Mouse (Mus musculus): ENCODE measurements around the gene Alox5ap. TPM values are rescaled to one million over a fixed set of nuclear protein-coding genes. Genes with fewer than 3 reads are reported as not detected.

Alox5ap gene
- polyA plus RNA-seq, 1 experiment from 2014 or later, result 23.8 TPM

- no peaks in the 10 kb centered on the region for H3K27me3 ChIP-seq
- 56% methylated on average over 5 of the region's 6 CpGs for WGBS
- ATAC-seq (ENCODE audit: insufficient number of reproducible peaks, low FRiP score, low TSS enrichment, low read depth), result peak; percentile 41; the same call in 1 of the 2 replicates
These were observed 312 bp downstream of the Alox5ap start for GRCm38 (mm10) chr5:149264878-149265279.

DNA sequence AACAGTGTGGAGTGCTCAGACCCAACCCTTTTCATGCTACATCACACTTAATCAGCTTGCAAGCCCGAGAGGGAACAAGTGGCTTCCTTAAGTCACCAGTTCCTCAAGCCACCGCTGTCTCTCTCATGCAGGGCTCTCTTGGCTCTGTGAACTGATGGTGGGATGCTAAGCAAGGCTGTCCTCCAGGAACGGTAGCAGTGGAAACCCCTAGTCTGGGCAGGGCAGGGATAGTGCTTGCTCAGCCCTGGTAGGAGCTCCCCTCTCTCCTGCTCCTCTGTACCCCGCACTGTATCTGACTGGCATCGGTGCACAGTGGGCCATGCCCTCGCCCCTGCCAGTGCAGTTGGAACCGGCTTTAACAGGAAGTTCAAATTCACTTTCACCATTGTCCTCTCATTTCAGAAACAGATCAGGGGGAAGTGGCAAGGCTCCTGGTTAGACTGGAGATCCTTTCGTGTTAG is 2.2 kb downstream of the Alox5ap start:
- Histone ChIP-seq H3K4me2 (no peak overlapping the region), H3K9ac (no peak overlapping the region), H3K27me3 (no peaks in the 10 kb centered on the region), H3K27ac (no peak overlapping the region), H3K36me3 (no peaks in the 10 kb centered on the region), H3K4me3 (no peak overlapping the region), H3K9me3 (no peaks in the 10 kb centered on the region), H3K4me1 (no peaks in the 10 kb centered on the region)
- 76% methylated on average over 8 of the region's 8 CpGs for WGBS
- ATAC-seq (ENCODE audit: insufficient number of reproducible peaks, low FRiP score, low TSS enrichment, low read depth), result no peak

More at GRCm38 (mm10) chr5:149264878-149265279, 312 bp downstream of the Alox5ap start:
- no peaks in the 10 kb centered on the region for H3K9me3 ChIP-seq
- no peak overlapping the region for H3K4me3 ChIP-seq
- no peaks in the 10 kb centered on the region for H3K4me1 ChIP-seq
- no peaks in the 10 kb centered on the region for H3K36me3 ChIP-seq
- H3K4me2 ChIP-seq, result no peak overlapping the region
- H3K9ac ChIP-seq, result no peak overlapping the region
- no peak overlapping the region for H3K27ac ChIP-seq

DNA sequence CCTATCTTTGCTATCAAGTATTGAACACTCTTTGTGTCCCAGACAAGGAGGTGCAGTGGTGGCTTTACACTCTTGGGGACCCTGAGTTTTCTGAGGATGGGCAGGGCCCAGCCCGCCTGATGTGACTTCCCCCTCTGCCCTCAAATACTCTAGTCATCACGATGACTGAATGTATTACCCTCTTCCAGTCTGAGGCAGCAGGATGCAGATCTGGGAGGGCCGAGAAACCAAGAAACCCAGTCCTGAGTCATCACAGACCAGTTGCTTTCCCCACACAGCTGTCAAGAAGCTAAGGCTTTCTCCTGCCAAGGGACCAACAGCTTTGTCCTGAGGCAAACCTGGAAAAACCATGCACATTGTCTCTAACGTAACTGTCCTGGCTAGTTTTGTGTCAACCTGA is 2.9 kb downstream of the Alox5ap start:
- no peak overlapping the region for H3K4me2 ChIP-seq
- H3K9ac ChIP-seq, result no peak overlapping the region
- H3K27me3 ChIP-seq, result no peaks in the 10 kb centered on the region
- WGBS, result 75% methylated on average over 4 of the region's 4 CpGs
- H3K4me1 ChIP-seq, result no peaks in the 10 kb centered on the region
- no peak overlapping the region for H3K27ac ChIP-seq
- H3K4me3 ChIP-seq, result no peak overlapping the region
- no peaks in the 10 kb centered on the region for H3K9me3 ChIP-seq
- no peak for ATAC-seq (ENCODE audit: insufficient number of reproducible peaks, low FRiP score, low TSS enrichment, low read depth)
- no peaks in the 10 kb centered on the region for H3K36me3 ChIP-seq

- no peaks in the 10 kb centered on the region for H3K36me3 ChIP-seq
- no peaks in the 10 kb centered on the region for H3K9me3 ChIP-seq
- H3K4me2 ChIP-seq, result no peak overlapping the region
- no peak overlapping the region for H3K4me3 ChIP-seq
- H3K27me3 ChIP-seq, result no peaks in the 10 kb centered on the region
- no peak overlapping the region for H3K27ac ChIP-seq
- H3K4me1 ChIP-seq, result no peaks in the 10 kb centered on the region
- WGBS, result 92% methylated on average over 3 of the region's 3 CpGs
- H3K9ac ChIP-seq, result no peak overlapping the region
- ATAC-seq (ENCODE audit: insufficient number of reproducible peaks, low FRiP score, low TSS enrichment, low read depth), result no peak
These were observed 6.7 kb downstream of the Alox5ap start for GRCm38 (mm10) chr5:149271291-149271690.

- no peaks in the 10 kb centered on the region for H3K36me3 ChIP-seq
- H3K9ac ChIP-seq, result no peak overlapping the region
- no peaks in the 10 kb centered on the region for H3K27me3 ChIP-seq
- no peak overlapping the region for H3K27ac ChIP-seq
- H3K4me1 ChIP-seq, result no peaks in the 10 kb centered on the region
- 62% methylated on average over 4 of the region's 4 CpGs for WGBS
- no peak for ATAC-seq (ENCODE audit: insufficient number of reproducible peaks, low FRiP score, low TSS enrichment, low read depth)
- no peaks in the 10 kb centered on the region for H3K9me3 ChIP-seq
- H3K4me3 ChIP-seq, result no peak overlapping the region
- no peak overlapping the region for H3K4me2 ChIP-seq
These were observed 8.0 kb downstream of the Alox5ap start for GRCm38 (mm10) chr5:149272535-149272934.

- Histone ChIP-seq H3K9ac (no peak overlapping the region), H3K4me1 (peaks cover 3% of the 10 kb centered on the region), H3K4me3 (no peak overlapping the region), H3K27me3 (no peaks in the 10 kb centered on the region), H3K36me3 (no peaks in the 10 kb centered on the region), H3K9me3 (no peaks in the 10 kb centered on the region), H3K27ac (no peak overlapping the region), H3K4me2 (no peak overlapping the region)
- no peak for ATAC-seq (ENCODE audit: insufficient number of reproducible peaks, low FRiP score, low TSS enrichment, low read depth)
- WGBS, result 87% methylated on average over 15 of the region's 15 CpGs
These were observed 10.0 kb downstream of the Alox5ap start for GRCm38 (mm10) chr5:149274390-149275104.

DNA sequence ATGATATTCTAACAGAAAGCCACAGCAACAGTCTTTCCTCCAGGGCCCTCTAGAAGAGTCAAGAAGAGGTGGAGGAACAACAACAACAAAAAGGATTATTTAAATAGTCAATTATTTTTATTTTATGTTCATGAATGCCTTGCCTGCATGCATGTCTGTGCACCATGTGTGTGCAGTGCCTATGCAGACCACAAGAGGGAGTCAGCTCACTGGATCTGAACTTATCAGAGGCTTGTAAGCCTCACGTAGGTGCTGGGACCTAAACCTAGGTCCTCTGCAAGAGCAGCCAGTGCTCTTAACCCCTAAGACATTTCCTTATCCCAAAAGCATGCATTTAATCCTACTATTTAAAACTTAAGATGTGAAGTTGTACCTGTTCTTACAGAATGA is 10.5 kb downstream of the Alox5ap start:
- H3K4me1 ChIP-seq, result peaks cover 4% of the 10 kb centered on the region
- no peaks in the 10 kb centered on the region for H3K36me3 ChIP-seq
- WGBS, result 83% methylated on average over 1 of the region's 1 CpGs
- ATAC-seq (ENCODE audit: insufficient number of reproducible peaks, low FRiP score, low TSS enrichment, low read depth), result no peak
- H3K27me3 ChIP-seq, result no peaks in the 10 kb centered on the region
- no peak overlapping the region for H3K4me2 ChIP-seq
- no peak overlapping the region for H3K9ac ChIP-seq
- no peak overlapping the region for H3K4me3 ChIP-seq
- no peak overlapping the region for H3K27ac ChIP-seq
- H3K9me3 ChIP-seq, result no peaks in the 10 kb centered on the region

GRCm38 (mm10) chr5:149277529-149277928 is 13.0 kb downstream of the Alox5ap start:
- Histone ChIP-seq H3K36me3 (no peaks in the 10 kb centered on the region), H3K27ac (no peak overlapping the region), H3K4me1 (peaks cover 4% of the 10 kb centered on the region), H3K9ac (no peak overlapping the region), H3K27me3 (no peaks in the 10 kb centered on the region), H3K4me3 (no peak overlapping the region), H3K9me3 (no peaks in the 10 kb centered on the region), H3K4me2 (no peak overlapping the region)
- no peak for ATAC-seq (ENCODE audit: insufficient number of reproducible peaks, low FRiP score, low TSS enrichment, low read depth)
- 66% methylated on average over 5 of the region's 5 CpGs for WGBS

DNA sequence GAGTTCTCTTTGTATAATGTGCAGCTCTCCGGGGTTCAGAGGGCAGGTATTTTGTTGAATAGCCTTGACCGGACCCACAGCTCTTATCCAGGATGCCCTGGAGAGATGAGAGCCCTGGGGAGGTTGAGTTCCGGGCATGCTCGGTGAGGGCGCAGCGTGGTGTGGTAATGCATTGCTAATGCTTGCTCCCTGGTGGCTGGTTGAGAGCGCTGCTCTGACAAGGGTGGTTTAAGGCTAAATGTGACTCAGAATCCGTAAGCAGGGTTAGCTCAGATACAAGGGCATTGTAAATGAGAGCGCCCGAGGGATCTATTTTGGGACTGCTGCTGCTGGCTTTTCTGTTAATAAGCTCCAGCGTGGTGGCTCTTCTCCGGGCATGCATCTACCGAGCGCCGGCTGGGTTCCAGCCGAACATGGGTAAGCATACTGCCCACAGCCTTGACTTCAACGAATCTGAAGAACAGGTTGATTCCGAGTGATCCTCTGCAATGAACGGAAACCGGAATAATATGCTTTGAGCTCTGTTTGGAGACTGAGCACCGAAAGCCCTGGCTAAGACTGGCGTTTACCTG is 14.8 kb downstream of the Alox5ap start:
- H3K9me3 ChIP-seq, result no peaks in the 10 kb centered on the region
- no peak overlapping the region for H3K9ac ChIP-seq
- H3K36me3 ChIP-seq, result no peaks in the 10 kb centered on the region
- no peaks in the 10 kb centered on the region for H3K27me3 ChIP-seq
- no peak for ATAC-seq (ENCODE audit: insufficient number of reproducible peaks, low FRiP score, low TSS enrichment, low read depth)
- WGBS, result 33% methylated on average over 22 of the region's 22 CpGs
- peaks cover 4% of the 10 kb centered on the region for H3K4me1 ChIP-seq
- H3K27ac ChIP-seq, result no peak overlapping the region
- no peak overlapping the region for H3K4me3 ChIP-seq
- 0 out of 2 replicates have a peak overlapping the region, but pooled peaks have one; percentile 19 for H3K4me2 ChIP-seq

- Histone ChIP-seq H3K4me2 (no peak overlapping the region), H3K4me3 (no peak overlapping the region), H3K27ac (no peak overlapping the region), H3K27me3 (0 out of 2 replicates have a peak, but pooled peaks cover 3% of the 10 kb centered on the region), H3K9me3 (no peaks in the 10 kb centered on the region), H3K4me1 (peaks cover 13% of the 10 kb centered on the region), H3K9ac (no peak overlapping the region), H3K36me3 (no peaks in the 10 kb centered on the region)
- ATAC-seq (ENCODE audit: insufficient number of reproducible peaks, low FRiP score, low TSS enrichment, low read depth), result no peak
- 81% methylated on average over 2 of the region's 2 CpGs for WGBS
These were observed 18.4 kb downstream of the Alox5ap start for GRCm38 (mm10) chr5:149283009-149283408.

DNA sequence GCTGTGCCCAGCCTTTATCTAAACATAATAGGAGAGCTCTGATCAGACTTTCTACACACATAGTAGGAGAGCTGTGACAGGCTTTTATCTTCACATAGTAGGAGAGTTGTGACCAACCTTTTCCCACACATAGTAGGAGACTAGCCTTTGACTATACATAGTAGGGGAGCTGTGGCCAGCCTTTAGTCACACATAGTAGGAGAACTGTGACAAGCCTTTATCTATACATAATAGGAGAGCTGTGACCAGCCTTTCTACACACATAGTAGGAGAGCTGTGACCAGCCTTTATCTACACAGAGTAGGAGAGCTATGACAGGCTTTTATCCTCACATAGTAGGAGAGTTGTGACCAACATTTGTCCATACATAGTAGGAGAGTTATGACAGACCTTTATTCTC is 19.3 kb downstream of the Alox5ap start:
- H3K4me2 ChIP-seq, result no peak overlapping the region
- peaks cover 13% of the 10 kb centered on the region for H3K4me1 ChIP-seq
- H3K36me3 ChIP-seq, result no peaks in the 10 kb centered on the region
- no peak overlapping the region for H3K9ac ChIP-seq
- H3K27ac ChIP-seq, result no peak overlapping the region
- H3K27me3 ChIP-seq, result 0 out of 2 replicates have a peak, but pooled peaks cover 3% of the 10 kb centered on the region
- no peak overlapping the region for H3K4me3 ChIP-seq
- no peak for ATAC-seq (ENCODE audit: insufficient number of reproducible peaks, low FRiP score, low TSS enrichment, low read depth)
- H3K9me3 ChIP-seq, result no peaks in the 10 kb centered on the region

DNA sequence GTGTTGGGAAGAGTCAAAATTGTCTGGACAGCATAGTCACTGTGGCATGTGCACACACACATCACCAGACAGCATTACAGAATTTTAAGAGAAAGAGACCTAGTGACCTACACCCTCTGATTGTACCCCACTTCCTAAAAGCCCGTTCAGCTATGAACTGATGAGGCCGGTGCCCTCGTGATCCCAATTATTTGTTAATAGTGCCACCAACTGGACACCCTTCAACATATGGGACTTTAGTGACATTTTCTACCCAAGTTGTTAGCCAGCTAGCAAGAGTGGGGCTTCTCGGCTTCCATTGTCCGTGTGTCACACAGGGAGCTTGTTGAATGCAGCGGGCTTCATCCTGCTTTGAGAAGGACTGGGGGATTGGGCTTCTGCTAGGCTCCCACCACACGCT is 21.5 kb downstream of the Alox5ap start:
- no peak overlapping the region for H3K27ac ChIP-seq

More for the DNA sequence above, 21.5 kb downstream of the Alox5ap start:
- Histone ChIP-seq H3K4me2 (no peak overlapping the region), H3K9ac (no peak overlapping the region), H3K9me3 (no peaks in the 10 kb centered on the region), H3K4me1 (peaks cover 9% of the 10 kb centered on the region; the same call in 1 of the 2 replicates), H3K36me3 (no peaks in the 10 kb centered on the region), H3K4me3 (no peak overlapping the region), H3K27me3 (0 out of 2 replicates have a peak, but pooled peaks cover 3% of the 10 kb centered on the region)
- ATAC-seq (ENCODE audit: insufficient number of reproducible peaks, low FRiP score, low TSS enrichment, low read depth), result no peak
- WGBS, result 51% methylated on average over 7 of the region's 7 CpGs

All from limb, embryonic 15.5 days (tissue).